Mouse (Mus musculus): ENCODE results near the gene Pmis2. TPM values are rescaled to one million over a fixed set of nuclear protein-coding genes. Genes with fewer than 3 reads are reported as not detected.

The Pmis2 gene
- polyA plus RNA-seq, 1 experiment from 2014 or later: not detected

DNA sequence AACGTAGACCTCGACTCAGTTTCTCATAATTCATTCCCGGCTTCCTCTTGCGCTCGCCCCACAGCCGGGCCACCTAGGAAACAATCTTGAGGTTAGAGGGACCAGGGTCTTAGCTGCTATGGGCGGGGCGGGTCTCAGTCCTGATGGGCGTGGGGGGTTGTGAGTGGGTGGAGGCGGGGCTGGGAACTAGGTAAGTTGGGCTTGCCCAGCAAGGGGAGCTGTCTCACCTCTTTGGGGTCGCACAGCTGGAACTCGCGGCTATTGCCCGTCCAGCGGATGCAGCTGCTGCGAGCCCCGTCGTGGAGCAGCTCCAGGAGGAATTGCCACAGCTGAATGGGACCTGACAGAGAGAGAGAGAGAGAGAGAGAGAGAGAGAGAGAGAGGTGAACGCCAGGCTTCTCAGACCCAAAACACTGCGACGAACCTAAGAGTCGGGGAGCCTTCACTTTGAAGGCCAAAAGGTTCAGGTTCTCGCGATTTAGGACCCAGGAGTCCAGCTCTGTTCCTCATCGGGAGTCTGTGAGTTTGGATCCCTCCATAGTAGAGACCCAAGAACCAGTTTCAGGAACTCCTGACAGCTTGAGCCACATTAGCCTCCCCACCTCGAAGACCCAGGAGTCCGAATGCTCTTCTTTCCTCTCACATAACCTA is 37.5 kb downstream of the Pmis2 start:
- ATAC-seq (ENCODE audit: insufficient read depth): no peak
- no peaks in the 10 kb centered on the region for H3K9me3 ChIP-seq (replicated peaks)
- H3K36me3 ChIP-seq (replicated peaks): no peaks in the 10 kb centered on the region
- no peak overlapping the region for H3K9ac ChIP-seq
- no peak overlapping the region; the same call in 1 of the 2 replicates for H3K4me2 ChIP-seq
- 18% methylated on average over 27 of the region's 27 CpGs for WGBS (ENCODE audit: insufficient replicate concordance)
- H3K27me3 ChIP-seq: peaks cover 95% of the 10 kb centered on the region
- no peak overlapping the region for H3K4me3 ChIP-seq (replicated peaks)
- H3K4me1 ChIP-seq (replicated peaks): peaks cover 13% of the 10 kb centered on the region
- H3K27ac ChIP-seq (replicated peaks): no peak overlapping the region

DNA sequence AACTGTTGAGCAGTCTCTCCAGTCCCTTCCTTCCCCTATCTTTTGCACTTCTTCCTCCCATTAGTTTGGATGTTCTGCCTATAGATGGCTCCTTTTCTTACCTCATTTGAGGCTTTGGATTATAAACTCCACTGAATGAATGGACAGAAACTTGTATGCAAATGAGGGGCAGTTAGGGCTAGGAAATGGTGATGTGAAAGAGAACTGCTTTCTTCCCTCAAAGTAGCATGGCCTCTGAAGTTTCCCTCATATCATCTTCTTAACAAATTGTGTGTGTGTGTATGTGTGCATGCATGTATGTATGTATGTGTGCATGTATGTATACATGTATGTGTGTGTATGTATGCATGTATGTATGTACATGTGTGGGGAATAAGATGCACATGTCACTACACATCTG is 42.4 kb downstream of the Pmis2 start:
- H3K36me3 ChIP-seq (replicated peaks): peaks cover 6% of the 10 kb centered on the region
- H3K27me3 ChIP-seq: peaks cover 56% of the 10 kb centered on the region
- no peak overlapping the region for H3K27ac ChIP-seq (replicated peaks)
- H3K4me1 ChIP-seq (replicated peaks): peaks cover 22% of the 10 kb centered on the region
- H3K9ac ChIP-seq: no peak overlapping the region
- no peak for ATAC-seq (ENCODE audit: insufficient read depth)
- no peak overlapping the region for H3K4me2 ChIP-seq
- H3K9me3 ChIP-seq (replicated peaks): no peaks in the 10 kb centered on the region
- no peak overlapping the region for H3K4me3 ChIP-seq (replicated peaks)

DNA sequence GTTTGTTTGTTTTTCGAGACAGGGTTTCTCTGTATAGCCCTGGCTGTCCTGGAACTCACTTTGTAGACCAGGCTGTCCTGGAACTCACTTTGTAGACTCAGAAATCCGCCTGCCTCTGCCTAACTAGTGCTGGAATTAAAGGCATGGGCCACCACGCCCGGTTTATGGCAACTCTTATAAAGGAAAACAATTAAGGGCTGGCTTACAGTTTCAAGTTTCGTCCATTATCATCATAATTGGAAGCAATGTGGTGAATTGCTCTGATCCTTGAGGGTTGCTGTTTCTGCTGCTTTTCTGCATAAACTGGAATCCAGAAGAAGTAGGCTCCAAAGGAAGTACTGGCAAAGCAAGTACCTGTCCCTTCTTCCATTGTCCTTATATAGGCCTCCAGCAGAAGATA is 44.8 kb downstream of the Pmis2 start:
- ATAC-seq (ENCODE audit: insufficient read depth): no peak
- Histone ChIP-seq H3K27me3 (peaks cover 33% of the 10 kb centered on the region), H3K4me1 (replicated peaks) (peaks cover 29% of the 10 kb centered on the region), H3K36me3 (replicated peaks) (peaks cover 30% of the 10 kb centered on the region), H3K4me2 (peak overlapping the region; percentile 81), H3K9ac (no peak overlapping the region; the same call in 1 of the 2 replicates), H3K4me3 (replicated peaks) (no peak overlapping the region), H3K9me3 (replicated peaks) (no peaks in the 10 kb centered on the region), H3K27ac (replicated peaks) (no peak overlapping the region)
- WGBS (ENCODE audit: insufficient replicate concordance): 76% methylated on average over 5 of the region's 5 CpGs

DNA sequence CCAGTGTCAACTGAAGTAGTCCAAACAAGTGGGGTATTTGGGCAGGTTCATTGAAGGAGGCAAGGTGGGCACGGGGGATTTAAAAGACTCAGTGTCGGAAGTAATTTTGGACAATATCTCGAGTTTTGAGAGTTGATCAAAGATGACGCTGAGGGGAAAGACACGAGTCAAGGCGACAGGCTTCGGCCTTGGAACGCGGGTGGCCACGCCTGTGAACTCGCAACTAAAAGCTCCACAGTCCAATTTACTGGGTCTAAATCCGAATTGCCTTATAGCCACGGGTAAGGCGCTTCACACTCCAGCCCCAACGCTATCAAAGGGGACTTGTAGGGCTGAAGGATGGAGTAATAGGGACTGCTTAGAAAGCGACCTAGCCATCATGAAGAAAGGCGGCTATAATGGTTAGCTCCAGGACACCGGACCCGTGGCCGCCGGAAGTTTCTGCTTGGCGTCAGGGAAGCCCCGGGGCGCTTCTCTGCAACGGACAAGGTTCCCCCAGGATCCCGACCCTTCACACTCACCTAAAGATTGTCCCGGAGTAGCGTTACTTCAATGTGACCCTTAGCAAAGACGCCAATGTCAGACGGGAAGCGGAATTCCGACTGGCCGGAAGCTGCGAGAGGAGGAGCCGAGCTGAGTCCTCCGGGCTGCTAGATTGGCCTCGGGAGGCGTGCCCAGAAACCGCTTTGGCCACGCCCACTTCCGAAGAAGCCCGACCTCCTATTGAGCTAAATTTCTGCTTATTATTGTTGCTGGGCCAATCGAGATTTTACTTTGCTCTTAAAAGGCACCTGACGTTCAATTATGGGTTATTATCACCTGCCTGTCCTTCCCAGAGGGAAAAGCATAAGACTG is 45.6 kb downstream of the Pmis2 start, which contains the start of gene Cox6b1:
Cox6b1 (minus strand) TSS at position 622 of the 855 bp plus-strand sequence.
- peak; percentile 86 for ATAC-seq (ENCODE audit: insufficient read depth)
- H3K27me3 ChIP-seq: peaks cover 24% of the 10 kb centered on the region
- peaks cover 29% of the 10 kb centered on the region for H3K4me1 ChIP-seq (replicated peaks)
- under 1% methylated on average over 44 of the region's 44 CpGs for WGBS (ENCODE audit: insufficient replicate concordance)
- H3K36me3 ChIP-seq (replicated peaks): peaks cover 37% of the 10 kb centered on the region
- peak within 1 kb of the TSS; percentile 83 for H3K9ac ChIP-seq
- no peaks in the 10 kb centered on the region for H3K9me3 ChIP-seq (replicated peaks)
- peak within 1 kb of the TSS; percentile 81 for H3K4me2 ChIP-seq
- peak within 1 kb of the TSS; percentile 69 for H3K27ac ChIP-seq (replicated peaks)
- peak within 1 kb of the TSS; percentile 82 for H3K4me3 ChIP-seq (replicated peaks)

Other genes starting within 250 kb of the Pmis2 start
- gene Nfkbid, start 249.9 kb downstream of the Pmis2 start, polyA plus RNA-seq (2015; fragmentation: Nextera tagmentation; extraction: Ambion mirVana): 1.6 and 1.8 TPM in 2 replicates
- 5.3 and 6.2 TPM in 2 replicates for gene Aplp1, start 226.1 kb downstream of the Pmis2 start, polyA plus RNA-seq (2015; fragmentation: Nextera tagmentation; extraction: Ambion mirVana)
- 0.03 and 0.37 TPM in 2 replicates for gene Kirrel2, start 213.9 kb downstream of the Pmis2 start, polyA plus RNA-seq (2015; fragmentation: Nextera tagmentation; extraction: Ambion mirVana)
- gene Nphs1, start 213.3 kb downstream of the Pmis2 start, polyA plus RNA-seq (2015; fragmentation: Nextera tagmentation; extraction: Ambion mirVana): 0.10 TPM in 1 of 2 replicates, not detected in the other
- gene Prodh2, start 178.0 kb downstream of the Pmis2 start, polyA plus RNA-seq (2015; fragmentation: Nextera tagmentation; extraction: Ambion mirVana): 57.8 and 78.4 TPM in 2 replicates
- 2.6 and 3.0 TPM in 2 replicates for gene Arhgap33, start 136.5 kb downstream of the Pmis2 start, polyA plus RNA-seq (2015; fragmentation: Nextera tagmentation; extraction: Ambion mirVana)
- 4.9 and 5.3 TPM in 2 replicates for gene Hspb6, start 119.4 kb downstream of the Pmis2 start, polyA plus RNA-seq (2015; fragmentation: Nextera tagmentation; extraction: Ambion mirVana)
- 2.0 and 2.7 TPM in 2 replicates for gene Proser3, start 119.3 kb downstream of the Pmis2 start, polyA plus RNA-seq (2015; fragmentation: Nextera tagmentation; extraction: Ambion mirVana)
- 23.4 and 26.1 TPM in 2 replicates for gene Lin37, start 111.8 kb downstream of the Pmis2 start, polyA plus RNA-seq (2015; fragmentation: Nextera tagmentation; extraction: Ambion mirVana)
- 32.4 and 35.4 TPM in 2 replicates for gene U2af1l4, start 108.3 kb downstream of the Pmis2 start, polyA plus RNA-seq (2015; fragmentation: Nextera tagmentation; extraction: Ambion mirVana)
- gene Gm49396, start 108.3 kb downstream of the Pmis2 start, polyA plus RNA-seq (2015; fragmentation: Nextera tagmentation; extraction: Ambion mirVana): 3.4 and 4.1 TPM in 2 replicates
- gene Psenen, start 108.0 kb downstream of the Pmis2 start, polyA plus RNA-seq (2015; fragmentation: Nextera tagmentation; extraction: Ambion mirVana): 60.6 and 65.5 TPM in 2 replicates
- 2.3 and 2.8 TPM in 2 replicates for gene Igflr1, start 106.2 kb downstream of the Pmis2 start, polyA plus RNA-seq (2015; fragmentation: Nextera tagmentation; extraction: Ambion mirVana)
- 2.4 and 2.9 TPM in 2 replicates for gene Kmt2b, start 82.9 kb downstream of the Pmis2 start, polyA plus RNA-seq (2015; fragmentation: Nextera tagmentation; extraction: Ambion mirVana)
- gene Zbtb32, start 72.7 kb downstream of the Pmis2 start, polyA plus RNA-seq (2015; fragmentation: Nextera tagmentation; extraction: Ambion mirVana): 0.17 and 0.22 TPM in 2 replicates
- 0.06 TPM in 1 of 2 replicates, not detected in the other for gene Upk1a, start 58.8 kb downstream of the Pmis2 start, polyA plus RNA-seq (2015; fragmentation: Nextera tagmentation; extraction: Ambion mirVana)
- 514 and 565 TPM in 2 replicates for gene Cox6b1, start 45.5 kb downstream of the Pmis2 start, polyA plus RNA-seq (2015; fragmentation: Nextera tagmentation; extraction: Ambion mirVana)
- not detected in 2 replicates for gene Etv2, start 35.8 kb downstream of the Pmis2 start, polyA plus RNA-seq (2015; fragmentation: Nextera tagmentation; extraction: Ambion mirVana)
- gene Rbm42, start 21.3 kb downstream of the Pmis2 start, polyA plus RNA-seq (2015; fragmentation: Nextera tagmentation; extraction: Ambion mirVana): 49.4 and 54.0 TPM in 2 replicates
- gene Haus5, start 6.6 kb downstream of the Pmis2 start, polyA plus RNA-seq (2015; fragmentation: Nextera tagmentation; extraction: Ambion mirVana): 31.5 and 36.9 TPM in 2 replicates
- 0.48 and 0.99 TPM in 2 replicates for gene 2200002J24Rik, start 27.3 kb upstream of the Pmis2 start, polyA plus RNA-seq (2015; fragmentation: Nextera tagmentation; extraction: Ambion mirVana)
- 1.7 and 2.9 TPM in 2 replicates for gene Atp4a, start 40.6 kb upstream of the Pmis2 start, polyA plus RNA-seq (2015; fragmentation: Nextera tagmentation; extraction: Ambion mirVana)
- 97.4 and 105 TPM in 2 replicates for gene Tmem147, start 57.9 kb upstream of the Pmis2 start, polyA plus RNA-seq (2015; fragmentation: Nextera tagmentation; extraction: Ambion mirVana)
- not detected in 2 replicates for gene Gapdhs, start 72.1 kb upstream of the Pmis2 start, polyA plus RNA-seq (2015; fragmentation: Nextera tagmentation; extraction: Ambion mirVana)
- gene Sbsn, start 79.9 kb upstream of the Pmis2 start, polyA plus RNA-seq (2015; fragmentation: Nextera tagmentation; extraction: Ambion mirVana): 0.12 and 0.61 TPM in 2 replicates
- gene Dmkn, start 92.2 kb upstream of the Pmis2 start, polyA plus RNA-seq (2015; fragmentation: Nextera tagmentation; extraction: Ambion mirVana): 0.32 and 0.99 TPM in 2 replicates
- gene Krtdap, start 116.3 kb upstream of the Pmis2 start, polyA plus RNA-seq (2015; fragmentation: Nextera tagmentation; extraction: Ambion mirVana): 0.21 and 2.5 TPM in 2 replicates
- 0.94 and 1.2 TPM in 2 replicates for gene Ffar2, start 152.2 kb upstream of the Pmis2 start, polyA plus RNA-seq (2015; fragmentation: Nextera tagmentation; extraction: Ambion mirVana)
- not detected in 2 replicates for gene Ffar3, start 184.6 kb upstream of the Pmis2 start, polyA plus RNA-seq (2015; fragmentation: Nextera tagmentation; extraction: Ambion mirVana)
- not detected in 2 replicates for gene Ffar1, start 190.0 kb upstream of the Pmis2 start, polyA plus RNA-seq (2015; fragmentation: Nextera tagmentation; extraction: Ambion mirVana)
- 0.81 and 0.86 TPM in 2 replicates for gene Cd22, start 208.7 kb upstream of the Pmis2 start, polyA plus RNA-seq (2015; fragmentation: Nextera tagmentation; extraction: Ambion mirVana)
- 0.32 and 0.39 TPM in 2 replicates for gene Mag, start 243.3 kb upstream of the Pmis2 start, polyA plus RNA-seq (2015; fragmentation: Nextera tagmentation; extraction: Ambion mirVana)

All from liver, embryonic 15.5 days (tissue).